Mouse (Mus musculus): ENCODE measurements around the gene Zscan20.
"Not testable (repeated sequence)": the region's sequence is repeated elsewhere in the genome, so short reads cannot be mapped to it uniquely, and the experiment has no call there.

Gene Zscan20

DNA sequence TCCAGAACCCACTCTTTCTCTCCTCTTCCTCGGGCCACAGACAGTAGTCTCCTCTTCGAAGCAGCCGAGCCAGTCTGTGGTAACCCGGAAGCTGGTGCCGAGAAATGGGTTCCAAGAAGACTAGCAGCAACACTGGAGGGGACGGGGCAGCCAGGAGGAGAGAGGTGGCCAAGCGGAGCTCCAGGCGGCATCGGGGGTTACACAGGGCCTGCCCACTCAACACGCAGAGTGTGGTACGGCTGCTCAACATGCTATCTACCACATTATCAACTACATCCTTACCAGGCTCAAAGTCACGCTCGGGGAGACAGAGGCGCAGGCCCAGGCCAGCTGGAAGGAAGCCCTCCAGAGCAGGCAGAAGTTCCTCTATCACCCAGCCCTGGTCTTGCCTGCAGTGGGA, 5.9 kb upstream of the Zscan20 start:
- in situ Hi-C loops (cut with MseI, MboI), result no loop called here

DNA sequence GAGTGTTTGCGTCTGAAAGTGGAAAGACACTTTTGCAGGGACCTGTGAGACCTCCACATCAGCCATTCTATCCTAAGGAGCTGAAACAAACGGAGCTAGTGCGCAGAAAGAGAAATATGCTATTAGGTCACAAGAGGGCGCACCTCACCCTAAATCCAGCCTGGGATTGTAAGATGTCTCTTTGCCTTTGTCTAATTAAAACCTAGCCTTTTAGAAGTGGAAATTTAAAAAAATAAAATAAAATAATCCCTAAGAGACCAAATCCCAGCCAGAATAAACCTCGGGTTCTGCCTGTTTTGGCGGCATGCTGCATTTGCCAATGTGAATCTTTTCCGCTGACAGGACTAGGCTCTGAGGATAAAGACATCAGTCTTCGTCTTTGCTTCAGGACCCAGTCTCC, 3.4 kb upstream of the Zscan20 start:
- in situ Hi-C loops (cut with MseI, MboI), result loop anchor here (5.0 kb wide), 1 partner anchor 94 kb away; no protein-coding TSS in a partner anchor

DNA sequence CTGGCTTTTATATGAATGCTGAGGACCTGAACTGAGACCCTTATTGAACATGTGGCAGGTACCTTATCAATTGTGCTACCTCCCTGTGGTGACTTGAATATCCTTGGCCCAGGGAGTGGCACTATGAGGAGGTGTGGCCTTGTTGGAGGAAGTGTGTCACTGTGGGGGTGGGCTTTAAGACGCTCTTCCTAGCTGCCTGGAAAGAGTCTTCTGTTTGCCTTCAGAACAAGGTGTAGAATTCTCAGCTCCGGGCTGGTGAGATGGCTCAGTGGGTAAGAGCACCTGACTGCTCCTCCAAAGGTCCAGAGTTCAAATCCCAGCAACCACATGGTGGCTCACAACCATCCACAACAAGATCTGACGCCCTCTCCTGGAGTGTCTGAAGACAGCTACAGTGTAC, 1.8 kb upstream of the Zscan20 start:
- in situ Hi-C loops (cut with MseI, MboI), result loop anchor here (5.0 kb wide), 1 partner anchor 96 kb away; no protein-coding TSS in a partner anchor

DNA sequence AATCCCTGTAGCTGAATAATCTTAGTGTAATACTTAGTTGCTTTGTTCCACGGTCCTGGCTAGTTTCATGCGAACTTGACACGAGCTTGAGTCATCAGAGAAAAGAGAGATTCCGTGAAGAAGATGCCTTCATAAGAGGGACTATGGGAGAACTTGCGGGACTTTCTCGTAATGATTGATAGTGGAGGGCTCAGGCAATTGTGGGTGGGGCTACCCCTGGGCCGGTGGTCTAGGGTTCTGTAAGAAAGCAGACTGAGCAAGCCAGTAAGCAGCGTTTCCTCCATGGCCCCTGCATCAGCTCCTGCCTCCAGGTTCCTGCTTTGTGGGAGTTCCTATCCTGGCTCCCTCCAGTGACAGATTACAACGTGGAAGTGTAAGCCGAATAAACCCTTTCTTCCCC, 808 bp upstream of the Zscan20 start:
- in situ Hi-C loops (cut with MseI, MboI), result loop anchor here (5.0 kb wide), 1 partner anchor 97 kb away; no protein-coding TSS in a partner anchor

DNA sequence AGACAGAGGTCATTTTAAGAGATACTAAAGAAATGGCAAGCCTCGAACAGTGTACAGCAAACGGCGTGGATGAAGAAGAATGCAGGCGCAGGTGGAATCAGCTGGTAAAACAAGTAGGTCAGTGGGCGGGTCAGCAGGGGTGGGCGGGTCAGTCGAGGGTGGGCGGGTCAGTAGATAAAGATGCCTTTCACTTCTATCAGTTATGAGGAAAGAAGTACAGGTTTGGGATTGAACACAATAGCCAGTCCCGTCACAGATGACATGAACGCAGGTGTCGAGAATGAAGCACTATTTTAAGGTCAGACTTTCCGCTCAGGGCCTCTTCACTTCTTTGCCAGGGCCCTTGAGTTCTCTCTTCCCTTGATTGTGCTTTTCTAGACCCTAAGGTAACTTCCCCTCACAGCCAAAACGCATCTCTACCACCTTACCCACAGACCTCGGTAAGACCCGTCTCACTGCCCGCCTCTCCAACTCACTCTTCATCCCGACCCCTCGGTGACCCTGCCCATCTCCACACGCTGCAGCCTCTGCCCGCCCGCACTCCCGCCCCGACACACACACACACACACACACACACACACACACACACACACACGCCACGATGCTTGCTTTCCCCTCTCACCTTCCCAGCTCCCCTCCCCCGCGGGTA, 498 bp downstream of the Zscan20 start:
- in situ Hi-C loops (cut with MseI, MboI), result no loop called here

DNA sequence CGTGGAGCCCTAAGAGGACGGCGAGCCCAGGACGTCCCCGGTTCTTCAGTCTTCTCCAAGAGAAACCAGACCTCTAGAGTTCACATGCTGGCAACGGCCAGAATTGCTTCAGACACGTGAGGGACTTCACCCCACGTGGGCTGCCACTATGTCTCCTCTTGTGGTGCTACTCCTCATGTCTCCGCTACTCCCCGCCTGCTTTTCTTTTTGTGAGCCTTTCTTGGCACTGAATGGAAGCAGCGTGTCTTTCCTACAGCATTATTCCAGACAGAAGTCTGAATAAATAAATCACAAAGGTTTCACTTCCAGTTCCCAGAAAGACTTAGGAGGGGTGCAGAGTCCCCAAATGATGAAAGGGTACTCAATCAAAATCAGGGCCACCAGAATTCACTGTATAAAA, 2.2 kb downstream of the Zscan20 start:
- in situ Hi-C loops (cut with MseI, MboI), result no loop called here

DNA sequence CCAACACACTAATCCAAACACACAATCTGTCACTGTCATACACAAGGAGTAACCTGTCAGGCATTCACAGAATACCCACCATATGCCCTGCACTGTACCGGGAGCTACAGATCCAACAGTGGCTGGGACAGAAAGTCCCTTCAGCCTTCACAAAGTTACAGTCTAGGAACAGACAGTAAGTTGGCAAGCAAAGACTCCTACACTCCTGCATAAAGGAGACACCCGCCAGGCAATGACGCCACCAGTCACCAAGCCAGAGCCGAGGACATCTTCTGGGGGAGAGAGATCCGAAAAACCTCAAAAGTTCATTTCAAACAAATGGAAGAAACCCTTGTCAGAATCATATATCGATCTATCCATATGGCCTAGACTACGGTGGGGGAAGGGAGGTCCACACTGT, 3.3 kb downstream of the Zscan20 start:
- in situ Hi-C loops (cut with MseI, MboI), result no loop called here

DNA sequence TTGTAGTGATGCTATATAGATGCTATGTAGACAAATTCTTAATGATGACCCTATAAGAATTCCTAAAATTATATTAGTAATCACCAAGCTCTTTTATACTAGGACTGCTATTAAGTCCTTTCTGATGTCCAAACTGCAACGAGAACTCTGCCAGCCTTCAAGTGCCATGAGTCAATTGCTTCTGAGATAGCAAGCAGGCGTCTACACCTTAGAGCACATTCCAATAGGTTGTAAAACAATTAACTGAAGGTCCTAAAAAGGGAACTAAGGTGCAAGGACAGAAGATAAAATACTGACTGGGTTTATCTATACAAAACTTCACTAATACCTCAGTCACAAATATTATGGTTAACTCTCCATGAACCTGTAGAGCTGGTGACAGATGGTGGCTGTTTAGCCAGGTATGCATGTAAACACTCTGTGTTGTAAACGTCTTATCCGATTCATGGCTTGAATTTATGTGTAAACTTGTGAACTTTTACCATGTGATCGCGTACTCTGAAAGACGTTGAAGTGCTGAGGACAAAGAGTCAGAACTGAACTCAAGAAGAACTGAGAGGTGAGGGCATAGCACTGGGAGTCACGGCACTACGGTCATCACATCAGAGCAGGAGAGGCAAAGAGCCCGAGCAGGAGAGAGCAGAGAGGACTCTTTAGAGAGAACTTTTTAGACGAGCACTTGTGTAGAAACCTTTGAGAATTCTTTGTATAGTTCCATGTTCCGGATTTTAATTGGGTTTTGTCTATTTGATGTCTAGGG, 11.9 kb downstream of the Zscan20 start:
- in situ Hi-C loops (cut with MseI, MboI), result no loop called here

DNA sequence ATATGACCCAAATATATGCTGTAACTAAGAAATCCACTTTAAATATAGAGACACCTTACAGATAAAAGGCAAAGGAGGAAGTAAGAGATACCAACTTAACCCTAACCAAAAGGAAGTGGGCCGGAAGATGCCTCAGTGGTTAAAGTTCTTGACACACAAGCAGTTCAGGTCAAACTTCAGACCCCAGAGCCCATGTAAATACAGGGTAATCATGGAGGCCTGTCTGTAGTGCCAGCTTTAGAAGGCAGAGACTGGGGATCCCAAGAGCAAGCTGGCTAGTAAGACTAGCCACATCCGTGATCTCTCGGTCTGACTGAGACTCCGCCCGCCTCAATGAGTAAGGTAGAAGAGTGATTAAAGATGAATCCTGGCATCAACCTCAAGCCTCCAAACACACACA, 15.8 kb downstream of the Zscan20 start:
- in situ Hi-C loops (cut with MseI, MboI), result no loop called here

DNA sequence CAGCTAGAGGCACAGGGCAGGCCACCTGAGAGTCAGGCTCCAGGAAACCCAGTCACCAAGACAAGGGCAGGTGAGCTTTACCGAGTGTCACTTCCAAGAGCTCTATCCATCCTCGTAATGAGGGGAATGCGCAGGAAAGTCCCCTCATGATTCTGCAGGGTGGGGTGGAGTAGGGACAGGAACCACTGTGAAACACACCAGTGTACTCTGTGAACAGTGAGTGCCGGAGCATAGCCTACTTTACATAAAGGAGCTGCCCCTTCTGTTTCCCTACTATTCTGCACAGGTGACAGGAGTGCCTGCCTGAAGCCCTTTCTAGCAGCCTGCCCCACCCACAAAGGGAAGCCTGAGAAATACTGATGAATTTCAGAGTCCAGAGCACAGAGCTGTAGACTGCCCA, 16.6 kb downstream of the Zscan20 start:
- in situ Hi-C loops (cut with MseI, MboI), result no loop called here

DNA sequence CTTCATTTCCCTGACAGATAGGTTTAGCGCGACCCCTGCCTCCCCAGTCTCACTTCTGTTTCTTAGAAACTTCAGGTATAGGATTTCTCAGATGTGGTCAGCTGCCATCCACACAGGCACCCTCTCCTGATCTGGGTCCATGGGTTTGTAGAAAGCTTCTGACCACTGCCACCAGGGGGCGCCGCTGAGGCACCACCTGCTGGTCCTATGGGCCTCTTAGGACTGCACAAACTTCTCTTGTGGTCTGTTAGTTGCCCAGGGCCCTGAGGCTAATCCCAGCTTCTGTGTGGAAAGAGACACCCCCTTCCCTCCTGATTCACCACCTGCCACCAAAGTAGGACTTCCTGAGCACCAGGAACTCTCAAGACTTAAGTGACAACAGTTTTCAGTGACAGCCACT, 30.7 kb downstream of the Zscan20 start:
- in situ Hi-C loops (cut with MseI, MboI), result no loop called here

DNA sequence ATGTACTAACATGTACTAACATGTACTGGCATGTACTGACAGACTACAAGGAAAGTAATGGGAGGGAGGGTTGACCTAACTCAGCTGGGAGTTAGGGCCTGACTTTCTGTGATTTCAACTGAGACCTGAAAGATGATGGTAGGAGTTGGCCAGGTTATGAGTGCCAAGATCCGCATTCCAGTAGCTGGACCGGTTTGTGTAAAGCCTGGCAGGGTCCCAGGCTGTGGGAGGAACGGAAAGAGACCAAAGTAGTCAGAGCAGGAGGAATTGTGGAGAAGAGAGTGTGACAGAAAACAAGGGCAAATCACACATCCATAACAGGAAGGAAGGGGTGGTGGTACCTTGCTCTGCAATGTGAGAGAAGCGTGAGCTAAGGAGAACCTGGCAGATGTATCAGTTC, 34.1 kb downstream of the Zscan20 start:
- in situ Hi-C loops (cut with MseI, MboI), result no loop called here

DNA sequence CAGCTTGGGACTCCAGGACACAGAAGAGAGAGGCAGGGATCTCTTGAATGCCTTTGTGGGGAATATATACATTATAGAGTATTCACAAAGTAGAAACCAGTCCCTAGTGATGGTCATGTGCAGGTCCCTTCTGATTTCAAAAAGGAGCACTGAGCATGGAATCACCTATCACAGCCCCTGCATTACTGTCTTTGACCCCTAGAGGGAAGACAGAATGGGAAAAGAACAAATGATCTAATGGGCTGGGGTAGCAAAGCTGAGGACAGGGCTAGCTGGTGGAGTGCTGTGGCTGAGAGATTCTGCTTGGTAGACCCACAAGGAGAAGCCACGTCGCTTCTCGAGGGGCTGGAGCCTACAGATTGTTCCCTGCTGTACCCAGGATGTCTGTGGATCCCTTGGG, 49.6 kb downstream of the Zscan20 start:
- in situ Hi-C loops (cut with MseI, MboI), result no loop called here

DNA sequence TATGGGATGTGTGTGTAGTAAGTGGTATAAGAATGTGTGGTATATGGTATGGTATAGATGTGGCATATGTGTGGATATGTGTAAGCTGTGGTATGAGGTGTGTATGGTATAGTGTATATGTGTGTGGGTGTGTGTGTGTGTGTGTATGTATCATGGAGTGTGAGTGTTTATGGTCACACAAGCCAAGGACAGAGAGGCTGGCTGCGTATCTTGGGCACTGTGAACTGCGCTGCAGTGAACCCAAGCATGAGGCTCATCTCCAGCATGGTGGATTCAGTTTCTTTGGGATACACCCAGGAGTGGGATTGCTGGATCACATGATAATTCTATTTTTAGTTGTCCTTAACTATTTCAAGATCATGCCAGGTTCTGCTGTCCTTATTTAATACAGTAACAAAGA, 55.7 kb downstream of the Zscan20 start:
- in situ Hi-C loops (cut with MseI, MboI), result no loop called here

DNA sequence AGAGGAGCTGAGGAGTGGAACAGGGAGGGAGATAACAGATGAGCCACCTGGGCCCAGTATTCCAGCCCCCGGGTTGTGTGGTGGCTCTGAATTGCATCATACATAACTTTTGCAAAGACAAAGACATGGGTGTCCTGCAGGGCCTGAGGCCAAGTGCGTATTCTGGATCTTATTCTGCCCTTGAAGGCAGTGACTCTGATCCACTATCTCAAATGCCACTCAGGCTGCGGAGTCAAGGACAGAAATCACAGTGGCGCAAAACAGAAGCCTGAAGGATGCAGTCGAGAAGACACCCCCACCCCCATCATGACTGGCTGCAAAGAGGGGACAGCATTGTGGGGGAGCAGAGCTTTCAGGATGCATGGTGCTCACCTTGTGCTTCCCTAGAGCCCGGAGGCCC, 59.1 kb downstream of the Zscan20 start:
- in situ Hi-C loops (cut with MseI, MboI), result no loop called here

DNA sequence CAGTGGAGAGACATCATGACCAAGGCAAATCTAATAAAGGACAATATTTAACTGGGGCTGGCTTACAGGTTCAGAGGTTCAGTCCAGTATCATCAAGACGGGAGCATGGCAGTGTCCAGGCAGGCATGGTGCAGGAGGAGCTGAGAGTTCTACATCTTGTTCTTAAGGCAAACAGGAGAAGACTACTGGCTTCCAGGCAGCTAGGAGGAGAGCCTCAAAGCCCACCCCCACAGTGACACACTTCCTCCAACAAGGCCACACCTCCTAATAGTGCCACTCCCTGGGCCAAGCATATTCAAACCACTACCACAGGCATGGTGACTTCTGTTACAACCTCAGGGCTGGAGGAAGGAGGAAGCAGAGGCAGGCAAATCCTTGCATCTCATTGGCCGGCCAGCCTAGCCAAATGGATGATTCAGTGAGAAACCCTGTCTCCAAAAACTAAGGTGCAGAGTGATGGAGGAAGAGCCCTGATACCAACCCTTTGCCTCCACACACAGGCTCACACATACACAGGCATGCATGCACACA, 65.9 kb downstream of the Zscan20 start:
- in situ Hi-C loops (cut with MseI, MboI), result not testable (repeated sequence)

DNA sequence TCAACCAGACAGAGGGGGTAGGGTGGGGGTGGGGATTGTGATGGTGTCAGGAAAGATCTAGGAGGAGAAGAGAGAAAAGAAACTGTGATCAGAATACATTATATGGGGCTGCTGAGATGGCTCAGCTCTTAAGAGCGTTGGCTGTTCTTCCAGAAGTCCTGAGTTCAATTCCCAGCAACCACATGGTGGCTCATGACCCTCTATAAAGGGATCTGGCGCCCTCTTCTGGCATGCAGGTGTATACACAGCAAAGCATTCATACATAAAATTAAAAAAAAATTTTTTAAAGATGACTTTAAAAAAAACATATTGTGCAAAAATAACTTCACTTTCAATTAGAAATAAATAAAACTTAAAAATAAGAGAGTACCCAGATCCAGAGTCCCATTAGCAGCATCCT, 66.5 kb downstream of the Zscan20 start:
- in situ Hi-C loops (cut with MseI, MboI), result no loop called here

All from mouse trophoblast stem cell (cell line).